Mouse (Mus musculus) macrophage (primary cell): Measurements from ENCODE around the gene Brd3os. TPM values are rescaled to one million over a fixed set of nuclear protein-coding genes. Genes with fewer than 3 reads are reported as not detected.

Source experiments
- H3K27ac ChIP-seq: fragments of 350-480 bp; formaldehyde crosslinking; 2 replicates; pipeline ENCODE4 v1.9.0; 2021
- H3K36me3 ChIP-seq: fragments of 350-480 bp; formaldehyde crosslinking; 2 replicates; pipeline ENCODE4 v1.9.0; 2021; ENCODE audit errors: inconsistent target
- H3K4me3 ChIP-seq: fragments of 350-480 bp; formaldehyde crosslinking; 2 replicates; pipeline ENCODE4 v1.9.0; 2021; ENCODE audit errors: inconsistent target
- H3K79me2 ChIP-seq: fragments of 350-480 bp; formaldehyde crosslinking; 2 replicates; pipeline ENCODE4 v1.9.0; 2021; ENCODE audit errors: inconsistent target
- WGBS: methylation state at CpG from one replicate; pipeline ENCODE4 v1.1.7; 2026; ENCODE audit warnings: inconsistent platforms; ENCODE audit not compliant: missing documents; 5-methylcytosine and 5-hydroxymethylcytosine counted together
- polyA plus RNA-seq: library from polyadenylated mRNA; stranded (reverse); fragments of 250-400 nt; gene quantifications from 3 replicates; pipeline ENCODE4 v1.2.4, GENCODE M21; 2018; ENCODE audit warnings: inconsistent platforms

The Brd3os gene
- polyA plus RNA-seq, 1 experiment from 2014 or later: 0.90 TPM

GRCm38 (mm10) chr2:27413582-27413935 lies 28.6 kb upstream of the Brd3os start:
- WGBS: 100% methylated on average over 2 of the region's 2 CpGs
- H3K36me3 ChIP-seq: no peaks in the 10 kb centered on the region
- H3K79me2 ChIP-seq: peaks cover 98% of the 10 kb centered on the region; the same call in 1 of the 2 replicates
- H3K27ac ChIP-seq: no peak overlapping the region
- no peak overlapping the region for H3K4me3 ChIP-seq

GRCm38 (mm10) chr2:27413936-27414657 lies 28.0 kb upstream of the Brd3os start:
- H3K4me3 ChIP-seq: no peak overlapping the region
- WGBS: 69% methylated on average over 16 of the region's 16 CpGs
- peaks cover 95% of the 10 kb centered on the region; the same call in 1 of the 2 replicates for H3K79me2 ChIP-seq
- H3K36me3 ChIP-seq: no peaks in the 10 kb centered on the region
- no peak overlapping the region for H3K27ac ChIP-seq

GRCm38 (mm10) chr2:27415060-27415783 lies 26.9 kb upstream of the Brd3os start:
- H3K27ac ChIP-seq: no peak overlapping the region
- no peak overlapping the region for H3K4me3 ChIP-seq
- WGBS: 70% methylated on average over 11 of the region's 11 CpGs

GRCm38 (mm10) chr2:27416425-27416824 lies 25.7 kb upstream of the Brd3os start:
- no peaks in the 10 kb centered on the region for H3K36me3 ChIP-seq
- no peak overlapping the region for H3K4me3 ChIP-seq
- peaks cover 95% of the 10 kb centered on the region; the same call in 1 of the 2 replicates for H3K79me2 ChIP-seq
- WGBS: 26% methylated on average over 3 of the region's 3 CpGs
- peak overlapping the region; percentile 15; the same call in 1 of the 2 replicates for H3K27ac ChIP-seq

More at GRCm38 (mm10) chr2:27415060-27415783, 26.9 kb upstream of the Brd3os start:
- Histone ChIP-seq H3K36me3 (no peaks in the 10 kb centered on the region), H3K79me2 (peaks cover 95% of the 10 kb centered on the region; the same call in 1 of the 2 replicates)

- Histone ChIP-seq H3K36me3 (no peaks in the 10 kb centered on the region), H3K79me2 (peaks cover 95% of the 10 kb centered on the region), H3K27ac (peak overlapping the region; percentile 88), H3K4me3 (no peak overlapping the region)
- WGBS: 87% methylated on average over 5 of the region's 5 CpGs
These were observed 24.4 kb upstream of the Brd3os start for GRCm38 (mm10) chr2:27417648-27418153.

GRCm38 (mm10) chr2:27418577-27419070 lies 23.5 kb upstream of the Brd3os start:
- peaks cover 95% of the 10 kb centered on the region for H3K79me2 ChIP-seq
- WGBS: 21% methylated on average over 6 of the region's 6 CpGs
- peak overlapping the region; percentile 88 for H3K27ac ChIP-seq
- no peaks in the 10 kb centered on the region for H3K36me3 ChIP-seq
- H3K4me3 ChIP-seq: no peak overlapping the region

GRCm38 (mm10) chr2:27421293-27422068 lies 20.6 kb upstream of the Brd3os start:
- H3K4me3 ChIP-seq: no peak overlapping the region
- H3K79me2 ChIP-seq: peaks cover 89% of the 10 kb centered on the region
- 81% methylated on average over 20 of the region's 20 CpGs for WGBS
- no peaks in the 10 kb centered on the region for H3K36me3 ChIP-seq
- H3K27ac ChIP-seq: no peak overlapping the region

- Histone ChIP-seq H3K27ac (no peak overlapping the region), H3K79me2 (peaks cover 70% of the 10 kb centered on the region), H3K4me3 (no peak overlapping the region), H3K36me3 (no peaks in the 10 kb centered on the region)
- 95% methylated on average over 7 of the region's 7 CpGs for WGBS
These were observed 18.5 kb upstream of the Brd3os start for GRCm38 (mm10) chr2:27423596-27423995.

GRCm38 (mm10) chr2:27425161-27425611 lies 16.9 kb upstream of the Brd3os start:
- peaks cover 57% of the 10 kb centered on the region for H3K79me2 ChIP-seq
- no peaks in the 10 kb centered on the region for H3K36me3 ChIP-seq
- H3K27ac ChIP-seq: no peak overlapping the region
- H3K4me3 ChIP-seq: peak overlapping the region; percentile 15; the same call in 1 of the 2 replicates
- WGBS: 42% methylated on average over 20 of the region's 20 CpGs

GRCm38 (mm10) chr2:27425751-27426405 lies 16.2 kb upstream of the Brd3os start:
- Histone ChIP-seq H3K27ac (no peak overlapping the region), H3K4me3 (peak overlapping the region; percentile 40), H3K79me2 (peaks cover 50% of the 10 kb centered on the region), H3K36me3 (no peaks in the 10 kb centered on the region)
- 1% methylated on average over 60 of the region's 60 CpGs for WGBS

- H3K27ac ChIP-seq: no peak overlapping the region
- peaks cover 45% of the 10 kb centered on the region for H3K79me2 ChIP-seq
- H3K4me3 ChIP-seq: peak overlapping the region; percentile 40
- under 1% methylated on average over 48 of the region's 64 CpGs for WGBS
- H3K36me3 ChIP-seq: no peaks in the 10 kb centered on the region
These were observed 15.7 kb upstream of the Brd3os start for GRCm38 (mm10) chr2:27426406-27426854.

- Histone ChIP-seq H3K27ac (no peak within 1 kb of the TSS), H3K79me2 (peaks cover 40% of the 10 kb centered on the region), H3K36me3 (no peaks in the 10 kb centered on the region), H3K4me3 (peak within 1 kb of the TSS; percentile 40)
- WGBS: 2% methylated on average over 57 of the region's 58 CpGs
These were observed 15.2 kb upstream of the Brd3os start, which contains the start of gene Vav2 for GRCm38 (mm10) chr2:27426855-27427457. Vav2 (minus strand) TSS chr2:27427033.

GRCm38 (mm10) chr2:27428071-27428470 lies 14.1 kb upstream of the Brd3os start:
- Histone ChIP-seq H3K36me3 (no peaks in the 10 kb centered on the region), H3K4me3 (no peak overlapping the region), H3K27ac (no peak overlapping the region), H3K79me2 (peaks cover 28% of the 10 kb centered on the region)
- WGBS: 0% methylated on average over 4 of the region's 4 CpGs
